Mouse (Mus musculus): Measurements from ENCODE around the gene Slc15a5.

DNA sequence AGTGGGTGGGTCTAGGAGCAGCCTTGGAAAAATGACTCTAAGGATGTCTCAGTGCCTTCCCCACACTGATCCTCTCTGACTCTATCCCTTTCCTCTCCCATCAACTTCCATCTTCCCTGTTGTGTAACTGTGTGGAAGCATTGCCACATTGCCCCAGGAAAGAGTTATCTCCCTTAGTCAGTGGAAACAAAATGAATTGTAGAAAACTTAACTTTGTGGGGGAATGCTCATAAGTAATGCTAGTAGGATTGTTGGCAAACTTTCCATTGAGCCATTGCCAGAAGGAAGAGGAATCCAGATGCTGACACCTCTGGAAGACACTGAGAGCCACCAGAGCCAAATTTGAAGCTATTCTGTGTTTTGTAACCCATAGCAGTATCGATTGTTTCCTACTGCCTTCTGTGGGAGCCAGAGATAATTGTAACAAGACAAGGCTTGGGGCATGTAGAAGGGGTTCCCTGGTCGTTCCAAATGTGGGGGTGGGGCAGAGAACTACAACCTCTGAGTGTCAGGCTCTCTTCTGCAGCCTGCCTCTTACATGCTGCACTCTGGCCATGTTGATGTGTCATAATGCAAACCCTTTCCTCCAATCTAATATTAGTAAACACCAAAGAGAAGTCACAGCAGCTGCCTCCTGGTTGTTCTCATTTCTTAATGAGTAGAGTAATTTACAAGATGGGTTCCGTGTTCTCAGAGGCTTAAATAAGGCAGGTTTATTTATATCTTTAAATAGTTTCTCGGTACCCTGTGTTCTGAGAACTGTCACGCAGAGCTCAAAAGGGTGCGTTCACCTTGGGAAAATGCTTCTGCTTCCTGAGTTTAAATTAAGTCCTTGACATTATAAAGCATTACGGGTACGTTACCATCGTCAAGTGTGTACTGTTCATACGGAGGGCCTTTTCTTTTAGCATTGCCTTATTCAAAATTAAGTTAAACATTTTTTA is 48.9 kb upstream of the Slc15a5 start:
- TF ChIP-seq TCF12 (IDR thresholded peaks at IDR 0.05; ENCODE audit: insufficient read depth, poor library complexity, severe bottlenecking), result no peak
- no peak for TF ChIP-seq POLR2AphosphoS2 (IDR thresholded peaks at IDR 0.05; ENCODE audit: insufficient read length, low read depth)
- TF ChIP-seq USF1 (IDR thresholded peaks at IDR 0.05; ENCODE audit: low read depth), result no peak
- TF ChIP-seq POLR2A (IDR thresholded peaks at IDR 0.05; ENCODE audit: insufficient read length, low read depth), result no peak
- TF ChIP-seq E2F4 (IDR thresholded peaks at IDR 0.05; ENCODE audit: insufficient read depth), result no peak
- no peak for TF ChIP-seq MYOD1 (IDR thresholded peaks at IDR 0.05; ENCODE audit: control insufficient read depth in 1 of 3, insufficient read length in 2 of 3, low read depth in 2 of 3)
- TF ChIP-seq TCF3 (IDR thresholded peaks at IDR 0.05; ENCODE audit: insufficient read length, low read depth), result no peak
- TF ChIP-seq MYOG (IDR thresholded peaks at IDR 0.05; ENCODE audit: control insufficient read depth in 1 of 3, insufficient read depth in 1 of 3, insufficient read length in 2 of 3, low read depth in 2 of 3), result no peak
- TF ChIP-seq MAX (IDR thresholded peaks at IDR 0.05; ENCODE audit: low read depth), result no peak
- TF ChIP-seq CEBPB (IDR thresholded peaks at IDR 0.05; ENCODE audit: insufficient read depth, poor library complexity, severe bottlenecking), result no peak
- no peak for TF ChIP-seq SRF (IDR thresholded peaks at IDR 0.05; ENCODE audit: control insufficient read depth, insufficient read length, low read depth)
- no peak for TF ChIP-seq REST (IDR thresholded peaks at IDR 0.05; ENCODE audit: insufficient read depth, insufficient read length)
